Mouse (Mus musculus): ENCODE data around the gene Plekhm2.

DNA sequence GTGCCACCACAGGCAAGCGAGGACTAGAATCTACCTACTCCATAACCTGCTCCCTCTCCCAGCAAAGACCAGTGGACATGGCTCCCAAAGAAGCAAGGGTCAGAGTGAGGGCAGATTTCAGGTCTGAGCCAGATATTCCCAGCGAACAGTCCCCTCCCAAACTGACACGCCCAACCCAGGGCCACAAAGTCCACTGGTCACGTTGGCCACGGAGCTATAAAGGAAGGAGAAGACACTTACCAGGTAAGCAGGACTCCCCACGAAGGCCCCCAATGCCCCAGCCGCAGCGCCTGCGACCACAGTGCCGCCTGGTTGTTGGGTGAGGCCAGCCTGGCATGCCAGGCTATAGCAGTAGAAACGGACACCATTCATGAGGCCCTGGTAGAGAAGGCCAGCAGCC lies 41.7 kb downstream of the Plekhm2 start:
- TF ChIP-seq CTCF (IDR thresholded peaks at IDR 0.05; ENCODE audit: borderline replicate concordance, insufficient read depth, low read depth, low read length), result no peak
- TF ChIP-seq POLR2A (IDR thresholded peaks at IDR 0.05; ENCODE audit: borderline replicate concordance, insufficient read depth, low read length), result no peak
